ENCODE assay signal across 24 mouse cellular contexts in the genomic region with DNA sequence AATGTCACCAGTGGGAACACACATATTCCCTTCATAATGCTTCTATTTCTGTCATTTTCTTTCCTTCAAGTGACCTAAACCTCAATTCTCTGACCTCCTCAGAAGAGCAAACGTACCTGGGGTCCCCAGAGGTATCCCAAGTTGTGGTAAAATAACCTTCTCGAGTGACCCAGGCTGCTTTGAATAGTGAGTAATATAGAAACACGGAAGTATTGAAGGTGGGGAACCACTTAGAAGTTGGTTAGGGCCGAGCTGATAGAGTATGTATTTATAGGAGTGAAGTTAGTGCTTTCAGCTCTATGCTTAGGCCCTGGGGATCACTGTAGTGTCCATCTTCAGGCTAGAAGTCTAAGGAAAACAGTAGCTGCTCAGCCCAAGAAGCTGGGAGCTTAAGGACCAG. TPM values are rescaled to one million over a fixed set of nuclear protein-coding genes. Genes with fewer than 3 reads are reported as not detected.
"Had no signal": no experiment of that assay in that cellular context is flagged by ENCODE, and none has a peak within 500 bp of the region (broad histone marks: within the 10 kb centered on the region; RNA-seq: fewer than 3 reads in every experiment).

No protein-coding gene starts in this region.

- H3K27ac ChIP-seq: neural tube, embryonic 13.5 days; neural tube, embryonic 15.5 days; stomach, embryonic 15.5 days; stomach, postnatal 0 days had no signal

- H3K4me1 ChIP-seq: neural tube, embryonic 13.5 days; neural tube, embryonic 15.5 days; stomach, embryonic 15.5 days had no signal

- H3K27me3 ChIP-seq: neural tube, embryonic 13.5 days; neural tube, embryonic 15.5 days; stomach, embryonic 15.5 days had no signal

- H3K9ac ChIP-seq: neural tube, embryonic 13.5 days; neural tube, embryonic 15.5 days; stomach, embryonic 15.5 days had no signal

- H3K9me3 ChIP-seq: neural tube, embryonic 13.5 days; neural tube, embryonic 15.5 days; stomach, embryonic 15.5 days had no signal

- H3K4me2 ChIP-seq: neural tube, embryonic 13.5 days; neural tube, embryonic 15.5 days; stomach, embryonic 15.5 days had no signal

- DNase-seq: retina, postnatal 1 day; right cerebral cortex, adult 18-20 months; right cerebral cortex, postnatal 14 days; right cerebral cortex, postnatal 25 days; right cerebral cortex, postnatal 4 days; spleen, adult 18-20 months; thymus, adult 18-20 months; thymus, adult 2 months; thymus, postnatal 14 days; thymus, postnatal 25 days; thymus, postnatal 36 days; thymus, postnatal 4 days had no signal

- H3K4me3 ChIP-seq: neural tube, embryonic 13.5 days; neural tube, embryonic 15.5 days; stomach, embryonic 15.5 days had no signal

- H3K36me3 ChIP-seq: neural tube, embryonic 13.5 days; neural tube, embryonic 15.5 days; stomach, embryonic 15.5 days had no signal

RNA-seq across cellular contexts. Expression of a gene that starts 20.6 kb away (rescaled TPM):
- total RNA-seq: neutrophil, adult 5-6 weeks had no signal
- polyA plus RNA-seq: neural tube, embryonic 13.5 days; neural tube, embryonic 14.5 days; neural tube, embryonic 15.5 days; small intestine, adult 2 months; spleen, adult 2 months; stomach, embryonic 14.5 days; stomach, embryonic 15.5 days; stomach, embryonic 16.5 days; stomach, postnatal 0 days; thymus, adult 2 months; thymus, postnatal 0 days; urinary bladder, adult 2 months had no signal
